Mouse (Mus musculus): ENCODE measurements at regions not wholly inside any gene's neighbourhood (a gene's known extent, or its start where the extent isn't known, plus 50 kb on each side); places are given as distances from the start of the nearest gene placed in this dataset.
"Not testable (repeated sequence)": the region's sequence is repeated elsewhere in the genome, so short reads cannot be mapped to it uniquely, and the experiment has no call there.

DNA sequence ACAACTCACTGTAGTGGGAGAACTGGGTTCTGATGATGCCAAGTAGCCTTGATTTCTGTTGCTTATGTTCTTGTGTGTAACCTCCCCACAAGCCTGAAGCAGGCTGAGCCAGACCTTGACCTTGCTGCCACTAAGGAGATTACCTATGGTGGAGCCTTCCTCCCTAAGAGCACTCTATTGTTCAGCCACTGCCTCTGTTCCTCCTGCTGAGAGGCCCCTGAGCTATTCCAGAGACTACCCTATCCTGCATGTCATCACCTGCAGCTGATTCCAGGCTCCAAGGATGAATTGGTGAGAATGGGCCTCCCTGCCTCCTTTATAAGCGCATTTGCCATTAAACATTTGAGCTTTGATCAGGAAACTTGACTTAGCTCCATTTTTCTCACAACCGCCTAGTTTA, 60.8 kb upstream of the Dnajc1 start:
- DNase-seq (ENCODE audit: low read depth, low spot score): not testable (repeated sequence)

DNA sequence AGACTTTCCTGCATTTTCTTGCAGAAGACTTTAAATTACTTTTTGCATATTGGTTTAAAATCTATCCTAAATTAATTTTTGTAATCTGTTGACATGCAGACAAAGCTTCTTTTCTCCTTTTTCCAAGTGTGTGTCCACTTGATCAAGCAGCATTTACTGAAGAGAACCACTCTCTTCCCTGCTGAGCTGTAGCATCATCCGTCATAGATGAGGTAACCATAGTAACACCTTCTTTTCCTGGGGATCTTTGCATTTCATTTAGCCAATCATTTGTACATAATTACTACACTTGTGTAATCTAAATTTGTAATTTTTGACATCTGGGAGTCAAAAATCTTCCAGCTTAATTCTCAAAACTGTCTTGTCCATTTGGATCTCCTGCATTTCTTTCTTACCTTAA, 53.2 kb upstream of the Dnajc1 start:
- DNase-seq (ENCODE audit: low read depth, low spot score): no peak

Data from retina, adult 2 months (tissue).